Mouse (Mus musculus) megakaryocyte, embryonic 14.5 days (primary cell): ENCODE data around the gene Calr. TPM values are rescaled to one million over a fixed set of nuclear protein-coding genes. Genes with fewer than 3 reads are reported as not detected.

Experiments used
- H3K27me3 ChIP-seq: replicated peaks from 2 replicates; pipeline ENCODE3; 2012; ENCODE audit warnings: inconsistent platforms
- H3K36me3 ChIP-seq: replicated peaks from 2 replicates; pipeline ENCODE3; 2012; ENCODE audit warnings: low read length, inconsistent platforms, mixed read lengths
- H3K4me1 ChIP-seq: 2 replicates; pipeline ENCODE4 v1.6.1; 2012; ENCODE audit warnings: inconsistent platforms
- H3K4me3 ChIP-seq: replicated peaks from 2 replicates; pipeline ENCODE3; 2012; ENCODE audit warnings: moderate library complexity, mild to moderate bottlenecking, inconsistent platforms
- H3K9me3 ChIP-seq: 2 replicates; pipeline ENCODE4 v1.6.1; 2012; ENCODE audit warnings: inconsistent platforms
- FLI1 ChIP-seq: IDR thresholded peaks from 2 replicates; pipeline ENCODE4 v1.6.1; 2012; ENCODE audit warnings: low read length, inconsistent platforms, mixed read lengths
- GATA1 ChIP-seq: IDR thresholded peaks from 3 replicates; pipeline ENCODE4 v1.6.1; 2012; ENCODE audit warnings: mixed read lengths, low read length, inconsistent platforms, borderline replicate concordance
- polyA plus RNA-seq: library from polyadenylated mRNA; stranded (reverse); fragments of >175 nt; gene quantifications from 2 replicates; pipeline ENCODE4 v1.2.3, GENCODE M21; 2012; ENCODE audit warnings: low replicate concordance; ENCODE audit not compliant: insufficient read depth

Gene Calr
- polyA plus RNA-seq: 235 and 510 TPM in 2 replicates

- H3K4me3 ChIP-seq: peak within 1 kb of the TSS; percentile 99
- peaks cover 55% of the 10 kb centered on the region for H3K4me1 ChIP-seq
- no peaks in the 10 kb centered on the region for H3K9me3 ChIP-seq
- H3K27me3 ChIP-seq: no peaks in the 10 kb centered on the region
- TF ChIP-seq FLI1: no peak
- peaks cover 45% of the 10 kb centered on the region for H3K36me3 ChIP-seq
Measured at GRCm38 (mm10) chr8:84846722-84847572, at the start of gene Calr. Gene Calr, minus strand, starts transcription at chr8:84846934.

GRCm38 (mm10) chr8:84895963-84896362, 49.2 kb upstream of the Calr start:
- Histone ChIP-seq H3K4me1 (peaks cover 37% of the 10 kb centered on the region), H3K4me3 (no peak overlapping the region), H3K9me3 (no peaks in the 10 kb centered on the region), H3K36me3 (peaks cover 5% of the 10 kb centered on the region), H3K27me3 (peaks cover 4% of the 10 kb centered on the region)
- TF ChIP-seq FLI1: no peak
- no peak for TF ChIP-seq GATA1

GRCm38 (mm10) chr8:84893709-84894134, 47.0 kb upstream of the Calr start, which contains the start of gene Gcdh:
Gene Gcdh, minus strand, starts transcription at chr8:84893921.
- TF ChIP-seq GATA1: no peak
- peaks cover 29% of the 10 kb centered on the region for H3K4me1 ChIP-seq
- peaks cover 21% of the 10 kb centered on the region for H3K36me3 ChIP-seq
- no peaks in the 10 kb centered on the region for H3K9me3 ChIP-seq
- H3K4me3 ChIP-seq: peak within 1 kb of the TSS; percentile 98
- no peaks in the 10 kb centered on the region for H3K27me3 ChIP-seq

- Histone ChIP-seq H3K4me1 (peaks cover 29% of the 10 kb centered on the region), H3K4me3 (peak overlapping the region; percentile 98), H3K9me3 (no peaks in the 10 kb centered on the region), H3K27me3 (no peaks in the 10 kb centered on the region), H3K36me3 (peaks cover 27% of the 10 kb centered on the region)
- TF ChIP-seq GATA1: no peak
- no peak for TF ChIP-seq FLI1
Measured at GRCm38 (mm10) chr8:84892993-84893708, 46.4 kb upstream of the Calr start.

GRCm38 (mm10) chr8:84889141-84889540, 42.4 kb upstream of the Calr start:
- no peaks in the 10 kb centered on the region for H3K9me3 ChIP-seq
- no peak overlapping the region for H3K4me3 ChIP-seq
- no peak for TF ChIP-seq FLI1
- TF ChIP-seq GATA1: no peak
- H3K4me1 ChIP-seq: peaks cover 27% of the 10 kb centered on the region
- H3K36me3 ChIP-seq: peaks cover 60% of the 10 kb centered on the region
- H3K27me3 ChIP-seq: no peaks in the 10 kb centered on the region

- Histone ChIP-seq H3K9me3 (no peaks in the 10 kb centered on the region), H3K36me3 (peaks cover 64% of the 10 kb centered on the region), H3K27me3 (no peaks in the 10 kb centered on the region), H3K4me3 (no peak overlapping the region), H3K4me1 (peaks cover 19% of the 10 kb centered on the region)
- TF ChIP-seq GATA1: no peak
- TF ChIP-seq FLI1: no peak
Measured at GRCm38 (mm10) chr8:84888280-84888679, 41.5 kb upstream of the Calr start.

GRCm38 (mm10) chr8:84884728-84885127, 38.0 kb upstream of the Calr start:
- peaks cover 7% of the 10 kb centered on the region for H3K4me1 ChIP-seq
- no peaks in the 10 kb centered on the region for H3K27me3 ChIP-seq
- H3K36me3 ChIP-seq: peaks cover 53% of the 10 kb centered on the region
- TF ChIP-seq GATA1: no peak
- no peak for TF ChIP-seq FLI1
- no peaks in the 10 kb centered on the region for H3K9me3 ChIP-seq
- no peak overlapping the region for H3K4me3 ChIP-seq

GRCm38 (mm10) chr8:84878915-84879314, 32.2 kb upstream of the Calr start:
- Histone ChIP-seq H3K4me1 (no peaks in the 10 kb centered on the region; the same call in 1 of the 2 replicates), H3K4me3 (no peak overlapping the region), H3K9me3 (no peaks in the 10 kb centered on the region), H3K27me3 (no peaks in the 10 kb centered on the region), H3K36me3 (peaks cover 14% of the 10 kb centered on the region)
- no peak for TF ChIP-seq FLI1
- TF ChIP-seq GATA1: no peak

- H3K4me1 ChIP-seq: peaks cover 6% of the 10 kb centered on the region
- H3K4me3 ChIP-seq: no peak overlapping the region
- no peak for TF ChIP-seq FLI1
- no peak for TF ChIP-seq GATA1
- H3K36me3 ChIP-seq: peaks cover 10% of the 10 kb centered on the region
- no peaks in the 10 kb centered on the region for H3K9me3 ChIP-seq
- no peaks in the 10 kb centered on the region for H3K27me3 ChIP-seq
Measured at GRCm38 (mm10) chr8:84877297-84878035, 30.7 kb upstream of the Calr start.

- H3K36me3 ChIP-seq: peaks cover 22% of the 10 kb centered on the region
- peaks cover 19% of the 10 kb centered on the region for H3K4me1 ChIP-seq
- no peak overlapping the region for H3K4me3 ChIP-seq
- no peak for TF ChIP-seq FLI1
- TF ChIP-seq GATA1: no peak
- H3K9me3 ChIP-seq: no peaks in the 10 kb centered on the region
- no peaks in the 10 kb centered on the region for H3K27me3 ChIP-seq
Measured at GRCm38 (mm10) chr8:84874339-84874738, 27.6 kb upstream of the Calr start.
